Comparison of ENCODE assay signal across 8 mouse cellular contexts in genomic region chr17:47139171-47139617, GRCm38 (mm10).
DNase-seq lines count a peak whose midpoint lies in the region; ATAC-seq and TF ChIP-seq lines count a peak whose summit lies in the region.

No protein-coding gene starts in this region.

- no peak for TF ChIP-seq CTCF in bone marrow, adult 2 months (IDR thresholded peaks at IDR 0.05; ENCODE audit: control insufficient read depth, insufficient read depth, low read length)

- H3K4me1 ChIP-seq in bone marrow, adult 2 months (ENCODE audit: control insufficient read depth, insufficient read depth, low read length), result no peaks in the 10 kb centered on the region; the same call in none of the 2 replicates
- peaks cover 21% of the 10 kb centered on the region for H3K4me1 ChIP-seq in forebrain, embryonic 14.5 days (ENCODE audit: control insufficient read depth, insufficient read depth, low read length)
- peaks cover 43% of the 10 kb centered on the region for H3K4me1 ChIP-seq in limb, embryonic 10.5 days
- H3K4me1 ChIP-seq in neural tube, embryonic 12.5 days, result peaks cover 30% of the 10 kb centered on the region

- no peaks in the 10 kb centered on the region for H3K36me3 ChIP-seq in forebrain, embryonic 14.5 days (ENCODE audit: control insufficient read depth, insufficient read depth, low read length)
- H3K36me3 ChIP-seq in limb, embryonic 10.5 days, result no peaks in the 10 kb centered on the region
- no peaks in the 10 kb centered on the region for H3K36me3 ChIP-seq in neural tube, embryonic 12.5 days

- peak overlapping the region; percentile 47 for H3K4me3 ChIP-seq in bone marrow, adult 2 months (replicated peaks; ENCODE audit: control insufficient read depth, low read depth, low read length)
- peak overlapping the region; percentile 45 for H3K4me3 ChIP-seq in forebrain, embryonic 14.5 days (ENCODE audit: low read depth, low read length)
- H3K4me3 ChIP-seq in limb, embryonic 10.5 days, result peak overlapping the region; percentile 76
- H3K4me3 ChIP-seq in neural tube, embryonic 12.5 days, result peak overlapping the region; percentile 66

- ATAC-seq in forebrain, embryonic 14.5 days, result no peak
- no peak for ATAC-seq in neural tube, embryonic 12.5 days (ENCODE audit: low FRiP score, low read depth)
- no peak for ATAC-seq in megakaryocyte-erythroid progenitor cell, adult 5-6 weeks (replicated peaks; ENCODE audit: low FRiP score, low TSS enrichment, poor library complexity, severe bottlenecking)
- no peak for ATAC-seq in megakaryocyte progenitor cell, adult 5-6 weeks (replicated peaks; ENCODE audit: poor library complexity)

- peak overlapping the region; percentile 84 for H3K9ac ChIP-seq in forebrain, embryonic 14.5 days (ENCODE audit: low read length)
- H3K9ac ChIP-seq in neural tube, embryonic 12.5 days, result peak overlapping the region; percentile 54

- intact Hi-C loops in left cerebral cortex, postnatal 4 days (cut with DNase I), result no loop called here

- TF ChIP-seq POLR2A in bone marrow, adult 2 months (IDR thresholded peaks at IDR 0.05; ENCODE audit: borderline replicate concordance, control insufficient read depth, low read depth, low read length), result no peak

- whole genome bisulfite sequencing in bone marrow, adult 2 months, result 4% methylated on average over 27 of the region's 27 CpGs
- 3% methylated on average over 27 of the region's 27 CpGs for WGBS in forebrain, embryonic 14.5 days
- 2% methylated on average over 27 of the region's 27 CpGs for WGBS in limb, embryonic 10.5 days
- WGBS in neural tube, embryonic 12.5 days, result 2% methylated on average over 27 of the region's 27 CpGs

- no peaks in the 10 kb centered on the region for H3K27me3 ChIP-seq in forebrain, embryonic 14.5 days (replicated peaks; ENCODE audit: control insufficient read depth, insufficient read depth, low read length)
- H3K27me3 ChIP-seq in limb, embryonic 10.5 days (ENCODE audit: low read depth, poor library complexity, severe bottlenecking), result 0 out of 2 replicates have a peak, but pooled peaks cover 6% of the 10 kb centered on the region
- H3K27me3 ChIP-seq in neural tube, embryonic 12.5 days (replicated peaks), result 0 out of 2 replicates have a peak, but pooled peaks cover 4% of the 10 kb centered on the region

- H3K27ac ChIP-seq in bone marrow, adult 2 months (ENCODE audit: control insufficient read depth, insufficient read depth, low read depth, low read length, poor library complexity), result no peak overlapping the region; the same call in 1 of the 2 replicates
- H3K27ac ChIP-seq in forebrain, embryonic 14.5 days (ENCODE audit: low read depth, low read length), result peak overlapping the region; percentile 97; the same call in 1 of the 2 replicates
- peak overlapping the region; percentile 98 for H3K27ac ChIP-seq in limb, embryonic 10.5 days
- 0 out of 2 replicates have a peak overlapping the region, but pooled peaks have one; percentile 12 for H3K27ac ChIP-seq in neural tube, embryonic 12.5 days

- no peaks in the 10 kb centered on the region for H3K9me3 ChIP-seq in forebrain, embryonic 14.5 days (replicated peaks; ENCODE audit: control insufficient read depth, low read length)
- H3K9me3 ChIP-seq in limb, embryonic 10.5 days (replicated peaks), result no peaks in the 10 kb centered on the region
- H3K9me3 ChIP-seq in neural tube, embryonic 12.5 days, result no peaks in the 10 kb centered on the region

- DNase-seq in left cerebral cortex, postnatal 4 days, result peak; percentile 41
- DNase-seq in left cerebral cortex, adult 18-20 months (ENCODE audit: low spot score in 2 of 2), result no peak
- no peak for DNase-seq in forebrain, embryonic 14.5 days (ENCODE audit: low spot score)
- peak; percentile 54 for DNase-seq in limb, embryonic 10.5 days (ENCODE audit: low spot score)

- H3K4me2 ChIP-seq in forebrain, embryonic 14.5 days (ENCODE audit: low read length), result peak overlapping the region; percentile 70
- H3K4me2 ChIP-seq in neural tube, embryonic 12.5 days (replicated peaks), result peak overlapping the region; percentile 84

Comparison
In these comparisons a context has a peak if more than half of its experiments do, and no peak if none do; other contexts are left out.
1. DNase-seq: peak in left cerebral cortex, postnatal 4 days (single experiment) and limb, embryonic 10.5 days (single experiment); none in left cerebral cortex, adult 18-20 months (0 of 2) and forebrain, embryonic 14.5 days (single experiment).
2. Peak in every context shown above with its lines, with median percentiles within 50 percentile points of each other: H3K4me3 ChIP-seq.